Mouse (Mus musculus) sigmoid colon, adult 10 weeks (tissue): ENCODE measurements around the gene Olfr1089. TPM values are rescaled to one million over a fixed set of nuclear protein-coding genes. Genes with fewer than 3 reads are reported as not detected.

Experiments
- polyA plus RNA-seq: library from polyadenylated mRNA; stranded (reverse); fragments of 350-450 nt; fragmentation: Illumina TruSeq; extraction: RNeasy Lipid Tissue Mini Kit (QIAGEN cat#74804); gene quantifications from one replicate; pipeline ENCODE4 v1.2.3, GENCODE M21; 2014; ENCODE audit warnings: low read depth, low replicate concordance

Olfr1089 gene
- not detected for polyA plus RNA-seq

DNA sequence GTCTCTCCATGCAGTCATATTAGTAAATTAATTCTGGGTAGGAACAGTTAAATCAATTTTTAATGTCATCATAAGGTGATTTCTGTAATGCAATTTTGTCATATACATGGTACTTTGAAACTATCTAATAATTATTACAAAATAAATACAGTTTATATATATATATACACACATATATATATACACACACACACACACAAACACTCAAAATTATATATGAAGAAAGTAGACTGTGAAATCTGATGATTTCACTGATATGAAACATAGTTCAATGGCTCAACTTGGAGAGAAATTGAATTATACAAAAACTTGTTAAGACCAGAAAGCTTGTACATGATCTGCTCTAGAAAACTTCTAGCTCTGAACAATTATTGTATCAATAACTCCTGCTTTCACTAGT is at the start of gene Olfr1089:
TSS of gene Olfr1089 (minus strand) at position 101 of the 400 bp plus-strand sequence.

DNA sequence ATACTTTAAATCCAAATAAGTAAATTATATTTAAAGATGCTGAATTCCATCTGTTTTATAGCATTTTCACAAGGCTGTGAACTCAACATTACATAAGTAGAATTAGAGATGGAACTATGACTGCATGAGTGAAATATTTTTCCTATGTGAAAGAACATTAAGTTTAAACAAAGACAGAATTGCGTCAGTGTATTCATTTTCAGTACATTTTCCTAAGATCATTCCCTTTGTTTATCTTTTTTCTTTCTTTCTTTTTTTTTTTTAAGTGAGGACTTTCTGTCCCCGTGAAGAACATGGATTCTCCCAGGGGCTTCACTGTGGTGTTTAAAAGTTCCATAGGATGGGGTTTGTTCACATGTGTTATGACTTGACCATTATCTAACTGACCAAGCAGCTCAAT is 48.7 kb upstream of the Olfr1089 start, which contains the start of gene Olfr1093:
TSS of gene Olfr1093 (plus strand) at position 301 of the 400 bp plus-strand sequence.

DNA sequence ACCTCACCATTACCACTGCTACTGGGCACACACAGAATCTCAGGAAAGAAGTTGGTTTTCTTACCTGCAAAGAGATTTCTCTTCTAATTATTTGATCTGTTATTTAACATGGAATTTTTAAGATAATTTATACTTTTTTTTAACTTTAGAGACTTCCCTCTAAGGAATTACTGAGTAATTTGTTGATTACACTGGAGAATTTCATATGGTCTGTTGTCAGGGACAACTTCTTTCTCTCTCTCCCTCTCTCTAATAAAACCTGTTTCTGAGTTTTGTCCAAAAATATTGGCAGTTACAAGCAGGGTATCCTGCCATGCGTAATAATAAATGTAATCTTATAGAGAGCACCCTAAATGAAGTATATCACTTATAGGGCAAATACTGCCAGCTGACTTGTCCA is 25.4 kb upstream of the Olfr1089 start, which contains the start of gene Olfr1090:
TSS of gene Olfr1090 (minus strand) at position 101 of the 400 bp plus-strand sequence.

DNA sequence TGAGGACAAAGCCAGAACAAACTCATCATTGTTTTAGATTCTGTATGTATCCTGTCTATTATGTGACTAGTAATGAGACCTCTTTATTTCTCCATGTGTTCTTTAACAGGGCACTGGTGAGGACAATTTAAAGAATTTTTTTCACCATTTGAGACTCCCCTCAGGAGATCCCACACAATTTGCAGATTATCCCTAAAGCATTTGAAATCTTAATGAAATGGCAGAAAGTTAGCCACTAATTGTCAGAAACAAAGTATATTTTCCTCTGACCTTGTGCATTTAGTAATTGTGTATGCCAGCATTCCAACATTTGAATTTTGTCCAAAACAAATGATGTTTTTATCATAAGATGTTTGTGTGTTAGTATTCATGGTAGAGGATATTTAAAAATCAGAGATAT is 35.2 kb downstream of the Olfr1089 start, which contains the start of gene Olfr1087:
TSS of gene Olfr1087 (minus strand) at position 101 of the 400 bp plus-strand sequence.

Other genes with a start within 250 kb of the Olfr1089 start
- gene Olfr228, start 246.3 kb downstream of the Olfr1089 start, polyA plus RNA-seq = not detected
- not detected for gene Olfr1076, start 225.2 kb downstream of the Olfr1089 start, polyA plus RNA-seq
- gene Olfr1079, start 191.2 kb downstream of the Olfr1089 start, polyA plus RNA-seq = not detected
- not detected for gene Olfr1080, start 175.5 kb downstream of the Olfr1089 start, polyA plus RNA-seq
- gene Olfr1082, start 134.7 kb downstream of the Olfr1089 start, polyA plus RNA-seq = not detected
- gene Olfr1084, start 94.0 kb downstream of the Olfr1089 start, polyA plus RNA-seq = not detected
- gene Olfr1085, start 71.7 kb downstream of the Olfr1089 start, polyA plus RNA-seq = not detected
- gene Olfr1086, start 53.6 kb downstream of the Olfr1089 start, polyA plus RNA-seq = not detected
- not detected for gene Olfr1087, start 35.3 kb downstream of the Olfr1089 start, polyA plus RNA-seq
- not detected for gene Olfr1090, start 25.3 kb upstream of the Olfr1089 start, polyA plus RNA-seq
- not detected for gene Olfr1093, start 48.8 kb upstream of the Olfr1089 start, polyA plus RNA-seq
- not detected for gene Olfr141, start 76.3 kb upstream of the Olfr1089 start, polyA plus RNA-seq
- not detected for gene Olfr1094, start 91.0 kb upstream of the Olfr1089 start, polyA plus RNA-seq
- gene Olfr1095, start 118.0 kb upstream of the Olfr1089 start, polyA plus RNA-seq = not detected
- gene Gm13723, start 141.1 kb upstream of the Olfr1089 start, polyA plus RNA-seq = not detected
- gene Olfr1097, start 158.5 kb upstream of the Olfr1089 start, polyA plus RNA-seq = not detected
- gene Olfr1098, start 190.8 kb upstream of the Olfr1089 start, polyA plus RNA-seq = not detected
- not detected for gene Olfr1099, start 227.0 kb upstream of the Olfr1089 start, polyA plus RNA-seq
- not detected for gene Olfr1100, start 246.3 kb upstream of the Olfr1089 start, polyA plus RNA-seq